Mouse (Mus musculus): ENCODE data around the gene Kank2.

DNA sequence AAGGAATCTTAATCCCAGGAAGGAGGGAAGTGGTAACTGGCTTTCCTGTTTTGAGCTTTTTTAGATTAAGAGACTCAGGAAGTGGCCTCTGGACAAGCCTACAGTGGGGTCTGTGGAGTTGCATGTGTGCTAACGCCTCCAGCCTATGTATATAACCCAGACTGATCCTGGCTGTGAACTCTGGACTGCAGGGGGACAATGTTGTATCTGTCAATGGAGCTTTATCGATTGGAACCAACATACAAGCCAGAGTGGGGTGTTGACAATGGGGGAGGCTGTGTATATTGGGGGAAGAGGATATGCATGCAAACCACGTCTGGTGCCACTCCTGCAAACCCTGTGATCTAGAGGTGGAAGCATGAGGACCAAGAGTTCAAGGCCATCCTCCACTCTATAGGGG is 7.8 kb upstream of the Kank2 start:
- TF ChIP-seq CTCF (IDR thresholded peaks at IDR 0.05; ENCODE audit: low read depth) (no peak), EP300 (optimal IDR thresholded peaks at IDR 0.05) (no peak)
